Mouse (Mus musculus): Measurements from ENCODE around the gene Lrrc9. TPM values are rescaled to one million over a fixed set of nuclear protein-coding genes. Genes with fewer than 3 reads are reported as not detected.

Gene Lrrc9
- polyA plus RNA-seq, 1 experiment from 2014 or later, result 3.6 TPM

- Histone ChIP-seq H3K9ac (no peak overlapping the region), H3K4me3 (no peak overlapping the region), H3K4me1 (replicated peaks) (peaks cover 8% of the 10 kb centered on the region), H3K36me3 (no peaks in the 10 kb centered on the region), H3K9me3 (no peaks in the 10 kb centered on the region), H3K27ac (no peak overlapping the region), H3K27me3 (no peaks in the 10 kb centered on the region), H3K4me2 (no peak overlapping the region)
- no peak for ATAC-seq (ENCODE audit: low FRiP score)
- 87% methylated on average over 7 of the region's 7 CpGs for WGBS
Observed at GRCm38 (mm10) chr12:72532303-72532702, 90.6 kb downstream of the Lrrc9 start.

GRCm38 (mm10) chr12:72533986-72534385 is 92.3 kb downstream of the Lrrc9 start:
- Histone ChIP-seq H3K4me2 (no peak overlapping the region), H3K4me1 (replicated peaks) (peaks cover 12% of the 10 kb centered on the region), H3K27me3 (no peaks in the 10 kb centered on the region), H3K9me3 (no peaks in the 10 kb centered on the region), H3K9ac (no peak overlapping the region), H3K4me3 (no peak overlapping the region), H3K36me3 (no peaks in the 10 kb centered on the region), H3K27ac (no peak overlapping the region)
- ATAC-seq (ENCODE audit: low FRiP score), result no peak
- 91% methylated on average over 6 of the region's 6 CpGs for WGBS

- peak overlapping the region; percentile 72 for H3K27ac ChIP-seq
- no peaks in the 10 kb centered on the region for H3K36me3 ChIP-seq
- peaks cover 12% of the 10 kb centered on the region for H3K4me1 ChIP-seq (replicated peaks)
- H3K9ac ChIP-seq, result peak overlapping the region; percentile 79; the same call in 1 of the 2 replicates
- H3K27me3 ChIP-seq, result no peaks in the 10 kb centered on the region
- ATAC-seq (ENCODE audit: low FRiP score), result peak; percentile 26; the same call in 1 of the 2 replicates
- no peaks in the 10 kb centered on the region for H3K9me3 ChIP-seq
- peak overlapping the region; percentile 72 for H3K4me3 ChIP-seq
- peak overlapping the region; percentile 69 for H3K4me2 ChIP-seq
- WGBS, result 46% methylated on average over 3 of the region's 3 CpGs
Observed at GRCm38 (mm10) chr12:72535599-72535998, 93.9 kb downstream of the Lrrc9 start.

GRCm38 (mm10) chr12:72536021-72536597 is 94.4 kb downstream of the Lrrc9 start, which contains the start of gene Pcnx4:
Pcnx4 (plus strand) TSS chr12:72536383.
- Histone ChIP-seq H3K9ac (peak within 1 kb of the TSS; percentile 79), H3K4me3 (peak within 1 kb of the TSS; percentile 72), H3K9me3 (no peaks in the 10 kb centered on the region), H3K36me3 (no peaks in the 10 kb centered on the region), H3K4me1 (replicated peaks) (peaks cover 12% of the 10 kb centered on the region), H3K27me3 (no peaks in the 10 kb centered on the region), H3K27ac (peak within 1 kb of the TSS; percentile 72), H3K4me2 (peak within 1 kb of the TSS; percentile 69)
- peak; percentile 99 for ATAC-seq (ENCODE audit: low FRiP score)
- under 1% methylated on average over 45 of the region's 45 CpGs for WGBS

GRCm38 (mm10) chr12:72538571-72538970 is 96.9 kb downstream of the Lrrc9 start:
- H3K36me3 ChIP-seq, result peaks cover 14% of the 10 kb centered on the region
- H3K9ac ChIP-seq, result no peak overlapping the region
- no peak for ATAC-seq (ENCODE audit: low FRiP score)
- H3K4me3 ChIP-seq, result no peak overlapping the region
- WGBS, result 90% methylated on average over 10 of the region's 10 CpGs
- no peak overlapping the region for H3K27ac ChIP-seq
- no peaks in the 10 kb centered on the region for H3K27me3 ChIP-seq
- no peaks in the 10 kb centered on the region for H3K9me3 ChIP-seq
- no peak overlapping the region for H3K4me2 ChIP-seq
- H3K4me1 ChIP-seq (replicated peaks), result peaks cover 12% of the 10 kb centered on the region

- H3K36me3 ChIP-seq, result peaks cover 16% of the 10 kb centered on the region
- no peak overlapping the region for H3K9ac ChIP-seq
- no peak for ATAC-seq (ENCODE audit: low FRiP score)
- H3K9me3 ChIP-seq, result no peaks in the 10 kb centered on the region
- 76% methylated on average over 4 of the region's 4 CpGs for WGBS
- no peaks in the 10 kb centered on the region for H3K27me3 ChIP-seq
- H3K4me3 ChIP-seq, result no peak overlapping the region
- H3K27ac ChIP-seq, result no peak overlapping the region
- no peak overlapping the region for H3K4me2 ChIP-seq
- H3K4me1 ChIP-seq (replicated peaks), result no peaks in the 10 kb centered on the region
Observed at GRCm38 (mm10) chr12:72554347-72554746, 112.7 kb downstream of the Lrrc9 start.

- no peak for ATAC-seq (ENCODE audit: low FRiP score)
- no peak overlapping the region for H3K4me2 ChIP-seq
- 96% methylated on average over 4 of the region's 4 CpGs for WGBS
- H3K36me3 ChIP-seq, result peaks cover 7% of the 10 kb centered on the region
- no peaks in the 10 kb centered on the region for H3K27me3 ChIP-seq
- H3K9ac ChIP-seq, result no peak overlapping the region
- H3K9me3 ChIP-seq, result no peaks in the 10 kb centered on the region
- no peak overlapping the region for H3K4me3 ChIP-seq
- no peak overlapping the region for H3K27ac ChIP-seq
- H3K4me1 ChIP-seq (replicated peaks), result no peaks in the 10 kb centered on the region
Observed at GRCm38 (mm10) chr12:72564281-72564795, 122.7 kb downstream of the Lrrc9 start.

Small RNAs within 50 kb of the gene (microRNA-seq; reads per million reads assigned to microRNA genes)
- gene Gm44392, result not detected

Other genes with a start within 250 kb of the Lrrc9 start
- gene Rtn1, start 32.8 kb upstream of the Lrrc9 start, polyA plus RNA-seq (2015; fragmentation: Nextera tagmentation; extraction: Ambion mirVana), result 2,446 and 2,546 TPM in 2 replicates
- 19.0 and 20.0 TPM in 2 replicates for gene Pcnx4, start 94.5 kb downstream of the Lrrc9 start, polyA plus RNA-seq (2015; fragmentation: Nextera tagmentation; extraction: Ambion mirVana)
- not detected in 2 replicates for gene Gm4756, start 207.8 kb downstream of the Lrrc9 start, polyA plus RNA-seq (2015; fragmentation: Nextera tagmentation; extraction: Ambion mirVana)
- 11.2 and 11.6 TPM in 2 replicates for gene Dhrs7, start 223.0 kb downstream of the Lrrc9 start, polyA plus RNA-seq (2015; fragmentation: Nextera tagmentation; extraction: Ambion mirVana)